Mouse (Mus musculus): ENCODE measurements around the gene Anapc2.

DNA sequence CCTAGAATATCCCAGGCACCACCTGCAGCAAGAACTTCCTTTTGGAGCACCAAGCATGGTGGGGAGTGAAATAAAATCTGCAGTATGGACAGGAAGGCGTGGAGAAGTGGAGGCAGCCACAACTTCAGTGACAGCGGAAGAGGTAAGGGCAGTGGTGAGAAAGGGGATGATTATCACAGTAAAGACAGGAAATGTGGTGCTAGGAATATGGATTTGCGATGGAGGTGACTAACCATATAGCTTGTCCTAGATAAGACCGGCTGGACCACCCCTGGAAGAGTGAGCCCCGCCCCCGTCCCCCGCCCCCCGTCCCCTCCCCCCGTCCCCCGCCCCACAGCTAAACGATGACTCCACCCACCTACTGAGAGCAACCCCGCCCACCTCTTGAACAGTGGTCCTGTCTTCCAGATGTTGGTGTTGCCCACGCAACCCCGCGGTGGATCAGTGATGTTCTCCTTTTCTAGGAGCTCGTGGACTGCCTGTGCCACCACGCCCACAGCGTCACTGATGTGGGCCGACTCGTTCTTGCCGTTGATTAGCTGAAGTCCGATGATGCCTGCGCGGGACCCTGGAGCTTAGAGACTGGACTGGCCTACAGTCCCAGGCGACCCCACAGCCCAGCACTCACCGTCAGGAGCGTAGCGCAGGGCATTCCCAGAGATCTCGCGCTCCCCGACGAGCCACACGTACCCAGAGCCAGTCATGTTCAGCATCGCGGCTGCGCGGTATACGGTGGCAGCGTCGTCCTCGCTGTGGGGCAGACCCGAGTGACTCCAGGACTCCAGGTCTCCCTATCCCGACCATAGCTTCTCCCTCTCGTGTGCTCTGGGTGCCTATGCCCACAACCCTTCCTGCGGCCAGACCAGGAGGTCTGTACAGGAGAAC, 32.6 kb downstream of the Anapc2 start:
- TF ChIP-seq TCF12 (IDR thresholded peaks at IDR 0.05; ENCODE audit: low read depth, low read length) (no peak), POLR2A (IDR thresholded peaks at IDR 0.05; ENCODE audit: control insufficient read depth in 1 of 2, insufficient read depth in 1 of 2, low read depth in 1 of 2, low read length in 2 of 2, poor library complexity in 1 of 2) (no peak), E2F4 (IDR thresholded peaks at IDR 0.05; ENCODE audit: borderline replicate concordance, low read depth, low read length) (no peak), CTCF (IDR thresholded peaks at IDR 0.05 in 2 of 3, conservative IDR thresholded peaks at IDR 0.05 in 1 of 3; ENCODE audit: control insufficient read depth in 1 of 3, insufficient read depth in 1 of 3, low read depth in 2 of 3, low read length in 3 of 3, poor library complexity in 1 of 3, severe bottlenecking in 1 of 3) (no peak)
